Mouse (Mus musculus) brown adipose tissue, adult 24 weeks (tissue): ENCODE measurements around the gene 2010111I01Rik. TPM values are rescaled to one million over a fixed set of nuclear protein-coding genes. Genes with fewer than 3 reads are reported as not detected.
"Not testable (repeated sequence)": the region's sequence is repeated elsewhere in the genome, so short reads cannot be mapped to it uniquely, and the experiment has no call there.

Source experiments
- H3K27ac ChIP-seq: fragments of 200-500 bp; replicated peaks from 2 replicates; pipeline ENCODE4 v1.5.1; 2012; ENCODE audit warnings: low read depth, mild to moderate bottlenecking, low read length
- H3K4me1 ChIP-seq: fragments of 200-500 bp; 2 replicates; pipeline ENCODE4 v1.6.1; 2012; ENCODE audit warnings: low read length, mixed read lengths; ENCODE audit not compliant: control insufficient read depth, insufficient read depth, insufficient read length
- H3K4me3 ChIP-seq: fragments of 200-500 bp; 2 replicates; pipeline ENCODE4 v1.5.1; 2012; ENCODE audit warnings: low read depth, mild to moderate bottlenecking, low read length, moderate library complexity; ENCODE audit not compliant: insufficient read depth
- polyA plus RNA-seq: library from polyadenylated mRNA; stranded (reverse); fragments of >200 nt; gene quantifications from 2 replicates; pipeline ENCODE4 v1.2.4, GENCODE M21; 2012; ENCODE audit not compliant: missing spikeins, insufficient read depth, insufficient read length

2010111I01Rik gene
- polyA plus RNA-seq, 1 experiment: 10.7 TPM

DNA sequence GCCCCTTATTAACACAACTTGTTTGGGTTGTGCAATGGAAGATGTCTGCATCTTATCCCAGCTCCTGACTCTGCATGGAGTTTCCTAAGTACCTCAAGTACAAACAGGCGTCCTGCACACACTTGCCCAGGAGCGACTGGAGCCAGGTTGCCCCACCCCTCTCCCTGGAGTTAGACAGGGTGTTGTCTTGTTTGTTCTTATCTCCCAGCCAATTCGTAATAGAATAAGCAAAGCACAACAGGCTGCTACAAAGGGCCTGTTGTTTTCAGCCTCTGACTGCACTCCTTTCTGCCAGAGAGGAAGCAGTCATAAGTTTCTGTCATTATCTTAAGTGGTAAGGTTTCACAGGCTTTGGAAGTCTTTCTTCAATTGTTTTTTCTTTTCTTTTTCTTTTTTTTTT is 107.7 kb downstream of the 2010111I01Rik start:
- Histone ChIP-seq H3K27ac (no peak overlapping the region), H3K4me1 (peaks cover 16% of the 10 kb centered on the region), H3K4me3 (no peak overlapping the region)

DNA sequence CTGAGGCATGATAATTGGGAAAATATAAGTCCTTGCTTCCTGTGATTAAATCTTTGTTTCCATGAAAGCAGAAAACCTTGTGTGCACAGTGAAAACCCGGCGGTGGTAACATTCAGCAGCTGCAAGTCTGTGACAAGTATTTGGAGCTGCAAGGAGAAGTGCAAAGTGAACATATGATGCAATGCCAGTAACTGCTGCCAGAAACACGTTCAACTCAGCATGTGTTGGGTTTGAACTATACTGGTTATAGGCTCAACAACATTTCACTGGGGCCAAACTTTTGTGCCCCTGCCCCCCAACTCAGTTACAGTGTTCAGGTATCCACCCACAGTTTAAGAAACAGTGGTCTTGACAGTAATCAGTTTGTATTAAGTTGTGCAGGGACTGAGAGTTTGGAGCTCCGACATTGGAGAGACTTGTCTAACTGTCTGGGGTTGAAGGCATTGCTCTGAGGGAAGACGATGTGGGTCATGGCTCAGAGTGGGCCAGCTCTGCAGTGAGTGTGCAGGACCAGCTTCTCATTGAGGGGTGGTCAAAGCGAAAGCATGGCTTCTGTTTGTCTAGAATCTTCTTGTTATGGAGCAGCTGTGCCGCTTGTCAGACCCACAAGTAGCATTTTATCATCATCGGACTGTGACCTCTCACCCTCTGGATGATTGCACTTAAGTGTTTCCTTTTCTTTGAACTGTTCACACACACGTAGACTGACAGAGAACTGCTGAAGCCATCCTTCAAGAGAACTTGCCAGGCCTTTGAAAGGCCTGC is 109.4 kb downstream of the 2010111I01Rik start:
- H3K4me1 ChIP-seq: peaks cover 16% of the 10 kb centered on the region
- H3K4me3 ChIP-seq: no peak overlapping the region
- no peak overlapping the region for H3K27ac ChIP-seq

DNA sequence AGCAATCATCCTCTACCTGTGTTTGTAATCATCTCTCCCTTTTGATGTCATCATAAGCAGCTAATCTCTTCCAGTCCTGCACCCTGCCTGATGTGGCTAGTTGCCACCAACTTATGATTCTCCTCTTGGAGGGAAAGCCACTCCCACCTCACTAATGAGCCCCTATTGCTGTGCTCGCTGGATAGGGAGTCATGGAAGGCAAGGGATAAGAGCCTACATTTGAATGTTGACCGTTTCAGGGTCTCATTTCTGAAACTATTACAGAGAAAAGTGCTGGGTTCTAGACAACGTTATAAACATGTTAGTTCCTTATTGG is 109.9 kb downstream of the 2010111I01Rik start:
- H3K4me3 ChIP-seq: no peak overlapping the region
- peaks cover 16% of the 10 kb centered on the region for H3K4me1 ChIP-seq
- H3K27ac ChIP-seq: no peak overlapping the region

DNA sequence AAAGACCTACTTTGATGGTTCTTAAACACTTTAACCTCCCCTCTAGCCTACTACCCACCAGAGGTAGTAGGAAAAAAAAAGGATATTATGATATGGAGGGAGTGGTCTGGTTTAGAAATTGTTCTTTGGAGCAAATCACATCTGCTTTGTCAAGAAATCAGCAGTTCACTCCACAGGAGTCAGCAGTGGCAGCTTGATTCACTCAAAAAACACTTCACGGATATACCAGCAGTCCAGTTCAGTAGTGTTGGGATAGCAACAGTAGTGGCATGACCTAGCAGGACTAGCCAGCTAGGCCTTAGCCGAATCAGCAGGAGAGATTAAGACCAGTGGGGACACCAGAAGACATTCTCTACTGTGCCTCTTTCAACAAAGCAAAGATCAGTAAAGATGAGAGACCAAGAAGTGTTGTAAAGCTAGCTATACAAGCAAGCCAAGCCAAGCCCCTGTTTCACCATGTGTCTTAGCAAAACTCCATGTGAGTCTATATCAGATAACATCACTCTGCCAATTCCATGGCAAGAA is 110.7 kb downstream of the 2010111I01Rik start:
- Histone ChIP-seq H3K4me3 (no peak overlapping the region), H3K4me1 (peaks cover 16% of the 10 kb centered on the region), H3K27ac (no peak overlapping the region)

DNA sequence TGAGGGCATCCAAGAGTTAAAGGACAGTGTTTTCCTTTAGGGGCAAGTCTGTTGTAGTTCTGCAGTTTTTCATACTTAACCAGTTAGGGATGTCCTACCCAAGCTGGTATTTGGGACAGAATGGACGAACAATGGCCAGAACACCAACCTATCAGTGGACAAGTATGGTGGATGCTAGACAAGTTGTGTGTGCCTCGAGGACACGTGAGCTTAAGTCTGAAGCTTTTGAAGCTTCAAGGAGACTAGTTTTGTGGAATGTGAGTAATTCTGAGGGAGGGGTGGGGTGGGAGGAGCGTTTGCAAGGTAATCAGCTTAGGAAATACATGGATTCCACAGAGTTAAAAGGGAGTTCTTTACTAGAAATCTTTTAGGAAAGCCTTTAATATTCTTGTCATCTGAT is 115.5 kb downstream of the 2010111I01Rik start:
- H3K27ac ChIP-seq: no peak overlapping the region
- no peaks in the 10 kb centered on the region for H3K4me1 ChIP-seq
- H3K4me3 ChIP-seq: no peak overlapping the region

DNA sequence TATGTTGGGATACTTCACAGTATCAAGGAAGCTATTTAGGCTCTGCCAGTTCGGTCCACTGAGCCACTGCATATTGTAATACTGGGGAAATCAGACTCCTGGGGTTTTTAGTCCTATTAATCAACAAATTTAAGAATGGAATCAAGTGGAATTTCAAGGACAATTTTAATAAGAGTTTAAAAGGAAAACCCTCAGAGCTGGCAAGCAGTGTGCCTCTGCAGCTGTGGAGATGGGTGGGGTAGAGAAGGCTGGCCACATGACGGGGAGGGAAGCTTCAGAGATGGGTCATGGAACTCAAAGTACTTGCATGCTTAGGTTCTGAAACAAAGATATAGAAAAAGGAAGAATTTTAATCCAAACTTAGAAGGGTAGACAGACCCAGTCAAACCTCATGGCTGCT is 116.1 kb downstream of the 2010111I01Rik start:
- Histone ChIP-seq H3K4me3 (no peak overlapping the region), H3K27ac (no peak overlapping the region), H3K4me1 (no peaks in the 10 kb centered on the region)

DNA sequence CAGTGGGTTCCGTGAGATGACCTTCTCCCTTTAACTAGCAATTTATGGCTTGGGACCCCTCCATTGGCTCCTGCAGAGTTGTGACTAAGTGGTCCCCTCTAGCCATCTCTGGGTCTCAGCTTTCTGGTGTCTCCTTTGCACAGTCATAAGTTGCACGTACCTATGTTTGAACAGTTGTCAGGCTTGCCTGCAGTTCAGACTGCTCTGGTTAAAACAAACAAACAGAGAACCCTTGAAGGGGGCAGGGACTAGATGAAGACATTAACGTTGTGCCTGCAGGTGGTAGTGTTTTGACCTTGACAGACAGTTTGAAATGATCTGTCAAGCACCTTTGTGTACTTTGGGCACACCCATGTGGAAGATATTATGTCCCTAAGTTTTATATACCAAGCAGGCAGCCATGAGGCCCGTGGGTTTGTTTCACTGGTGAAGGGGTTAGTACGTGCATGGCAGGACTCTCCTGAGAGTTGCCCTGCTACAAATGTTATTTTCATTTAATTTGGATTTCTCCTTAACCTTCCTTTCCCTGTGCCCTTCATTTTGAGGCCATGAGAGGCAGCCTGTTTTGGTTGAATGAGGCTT is 118.0 kb downstream of the 2010111I01Rik start:
- Histone ChIP-seq H3K4me3 (no peak overlapping the region), H3K4me1 (no peaks in the 10 kb centered on the region), H3K27ac (no peak overlapping the region)

DNA sequence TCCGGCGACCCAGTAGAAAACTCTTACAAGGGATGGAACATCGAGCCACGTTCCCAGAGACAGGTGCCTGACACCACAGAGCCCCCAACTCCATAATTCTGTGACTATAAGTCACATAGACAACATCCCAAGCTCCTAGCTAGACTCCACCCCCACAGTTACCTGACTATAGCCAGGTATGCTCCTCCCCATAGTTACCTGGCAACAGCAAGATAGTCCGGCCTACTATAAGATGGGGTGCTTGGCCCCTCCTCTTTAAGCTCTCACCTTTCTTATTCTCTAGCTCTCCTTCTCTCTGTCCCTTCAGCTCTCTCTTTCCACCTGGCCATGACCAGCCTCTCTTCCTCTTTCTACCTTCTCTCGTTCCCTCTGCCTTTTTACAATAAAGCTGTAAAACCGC is 118.4 kb downstream of the 2010111I01Rik start:
- not testable (repeated sequence) for H3K4me3 ChIP-seq, H3K4me1 ChIP-seq, H3K27ac ChIP-seq

DNA sequence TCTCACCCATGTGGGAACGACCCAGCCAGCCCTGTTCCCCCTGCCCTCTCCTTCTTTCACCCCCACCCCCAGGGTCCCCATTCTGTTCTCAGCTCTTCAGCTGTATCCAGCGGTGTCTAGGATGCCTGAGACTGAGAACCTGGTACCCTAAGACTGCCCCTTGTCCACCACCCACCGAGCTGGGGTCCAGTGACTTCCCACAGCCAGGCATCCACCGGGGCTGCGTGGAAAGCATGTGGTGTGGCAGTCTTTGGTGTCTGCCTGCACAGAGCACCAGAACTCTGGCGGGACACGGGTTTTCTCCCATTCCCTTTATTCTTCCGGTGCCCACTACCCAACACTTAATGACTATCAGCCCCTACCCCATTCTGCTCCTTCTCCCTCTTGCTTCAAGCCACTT is 119.0 kb downstream of the 2010111I01Rik start:
- no peaks in the 10 kb centered on the region for H3K4me1 ChIP-seq
- no peak overlapping the region for H3K4me3 ChIP-seq
- no peak overlapping the region for H3K27ac ChIP-seq

DNA sequence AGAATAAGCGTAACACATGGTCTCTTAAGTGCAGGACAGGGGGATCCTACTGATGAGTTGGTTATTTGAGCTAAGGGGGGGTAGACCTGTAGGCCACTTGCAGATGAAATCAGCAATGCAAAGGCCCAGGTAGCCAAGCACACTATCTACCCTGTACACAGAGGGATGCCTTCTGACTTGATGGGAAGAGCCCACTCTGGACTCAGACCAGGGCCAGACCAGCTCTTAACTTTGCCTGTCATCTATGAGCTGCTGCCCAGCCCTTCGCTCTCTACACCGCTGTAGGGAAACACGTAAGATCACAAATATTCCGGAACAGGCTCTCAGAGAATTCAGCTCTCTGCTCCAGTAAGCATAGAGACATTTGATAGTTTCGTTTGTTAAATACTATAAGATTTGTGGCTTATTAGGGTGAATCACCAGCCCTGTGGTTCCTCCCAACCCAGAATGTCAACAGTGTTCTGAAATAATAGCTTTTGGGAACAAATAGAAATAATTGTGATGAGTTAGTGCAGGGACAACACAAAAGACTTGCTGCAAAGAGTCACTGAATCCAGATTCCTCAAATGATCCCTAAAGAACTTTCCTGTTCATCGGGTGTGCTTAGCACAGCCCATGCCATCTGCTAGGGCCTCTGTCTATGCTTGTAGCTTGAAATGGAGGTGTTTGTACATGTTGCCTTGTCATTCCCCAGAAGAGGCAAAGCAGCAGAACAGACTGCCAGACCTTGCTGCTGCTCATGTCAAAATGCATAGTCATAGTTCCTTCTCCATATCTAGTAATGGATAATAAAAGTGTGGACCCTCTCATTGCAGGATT is 123.4 kb downstream of the 2010111I01Rik start:
- Histone ChIP-seq H3K27ac (no peak overlapping the region), H3K4me1 (no peaks in the 10 kb centered on the region), H3K4me3 (no peak overlapping the region)

DNA sequence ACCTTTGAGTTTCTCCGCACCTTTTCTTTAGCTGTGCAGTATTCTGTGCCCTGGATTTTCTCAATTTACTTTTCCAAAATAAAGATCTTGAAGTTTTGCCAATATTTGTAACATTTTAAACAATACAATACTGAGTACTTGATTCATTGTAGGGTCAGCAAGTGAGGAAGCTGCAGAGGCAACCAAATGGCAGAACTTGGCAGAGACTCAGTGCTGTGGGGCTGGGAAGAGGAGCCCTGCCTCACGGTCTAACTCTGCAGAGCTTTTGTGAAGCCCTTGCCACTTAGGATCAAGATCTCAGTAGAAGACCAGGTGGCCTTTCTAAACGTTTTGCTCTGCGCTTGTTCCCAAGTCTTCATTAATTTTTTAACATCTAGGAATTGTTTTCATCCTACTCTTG is 124.8 kb downstream of the 2010111I01Rik start:
- no peak overlapping the region for H3K4me3 ChIP-seq
- peaks cover 3% of the 10 kb centered on the region; the same call in 1 of the 2 replicates for H3K4me1 ChIP-seq
- H3K27ac ChIP-seq: no peak overlapping the region

DNA sequence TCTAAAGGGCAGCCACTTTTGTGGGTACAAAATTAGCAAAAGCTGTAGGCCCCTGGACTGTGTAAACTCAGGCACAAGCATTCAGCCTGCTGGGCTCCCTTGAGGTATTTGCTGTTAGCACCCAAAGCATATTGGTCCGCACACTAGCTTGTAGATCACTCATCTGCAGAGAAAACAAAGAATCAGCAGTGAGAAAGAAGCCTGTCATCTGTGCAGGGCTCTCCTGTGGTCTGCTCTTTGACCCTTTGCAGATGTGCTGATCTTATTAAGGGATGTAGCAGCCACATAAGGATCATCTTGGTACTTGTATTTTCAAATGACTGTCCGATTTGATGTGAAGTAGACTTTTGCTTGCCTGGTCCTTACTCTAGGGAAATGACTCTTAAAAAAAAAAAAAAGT is 126.6 kb downstream of the 2010111I01Rik start:
- Histone ChIP-seq H3K4me1 (peaks cover 14% of the 10 kb centered on the region; the same call in 1 of the 2 replicates), H3K27ac (no peak overlapping the region), H3K4me3 (no peak overlapping the region)

DNA sequence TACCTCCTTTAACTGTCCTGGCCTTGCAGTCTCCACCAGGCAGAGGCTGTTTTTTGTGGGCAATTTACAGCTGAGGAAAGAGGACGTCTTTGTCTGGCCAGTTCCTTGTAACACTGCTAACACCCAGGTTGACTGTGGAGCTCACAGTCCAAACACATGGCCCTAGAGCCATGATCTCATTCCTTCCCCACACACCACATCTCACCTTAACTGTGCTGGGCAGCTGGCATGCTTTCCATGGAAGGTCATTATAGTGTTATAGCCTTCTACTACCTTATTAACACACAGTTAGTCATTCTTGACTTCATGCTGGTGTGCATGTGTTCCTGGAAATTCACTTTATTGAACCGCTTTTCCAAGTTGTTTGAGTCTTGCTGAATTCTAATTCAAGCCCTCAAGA is 127.6 kb downstream of the 2010111I01Rik start:
- Histone ChIP-seq H3K4me1 (peaks cover 21% of the 10 kb centered on the region), H3K4me3 (no peak overlapping the region), H3K27ac (no peak overlapping the region)

DNA sequence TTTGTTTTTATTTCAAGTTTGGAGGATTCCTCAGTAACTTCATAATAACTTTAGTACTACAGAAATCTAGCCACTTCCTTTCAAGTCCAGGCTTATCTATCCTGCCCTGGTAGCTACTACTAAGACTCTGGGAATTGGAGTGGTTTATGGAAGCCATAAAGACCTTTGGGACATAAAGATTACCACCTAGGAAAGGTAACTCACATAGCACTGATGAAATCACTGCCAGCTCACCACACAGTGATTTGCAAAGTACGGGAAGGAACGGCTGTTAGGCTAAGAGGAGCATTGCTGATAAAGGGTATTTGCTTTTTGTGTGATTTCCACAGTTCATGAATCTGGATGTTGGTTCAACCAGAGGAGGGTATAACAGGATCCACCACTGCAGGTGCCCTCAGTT is 128.2 kb downstream of the 2010111I01Rik start:
- Histone ChIP-seq H3K4me3 (no peak overlapping the region), H3K27ac (no peak overlapping the region), H3K4me1 (peaks cover 25% of the 10 kb centered on the region)

DNA sequence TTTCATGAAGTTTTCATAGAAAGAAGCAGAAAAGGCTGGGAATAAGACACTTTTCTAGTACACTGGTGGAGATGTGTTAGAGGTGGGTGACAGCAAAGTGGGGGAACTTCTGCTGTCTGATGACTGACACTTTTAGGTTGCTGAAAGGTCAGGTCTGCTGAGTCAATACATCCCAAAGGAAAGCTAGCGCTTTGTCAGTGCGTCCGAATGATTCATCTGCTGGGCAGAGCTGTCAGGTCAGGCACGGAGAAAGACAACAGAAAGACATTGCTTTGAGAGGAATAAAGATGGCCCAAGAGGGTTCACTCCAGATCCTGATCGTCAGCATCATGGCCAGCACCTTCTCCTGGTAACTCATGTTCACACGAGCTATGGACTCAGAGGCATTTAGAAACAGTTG is 128.9 kb downstream of the 2010111I01Rik start:
- peaks cover 27% of the 10 kb centered on the region for H3K4me1 ChIP-seq
- H3K4me3 ChIP-seq: no peak overlapping the region
- no peak overlapping the region for H3K27ac ChIP-seq
